Mouse (Mus musculus) brain, embryonic 14.5 days (tissue): ENCODE results near the gene Lrrc61.

Source experiments
- CTCF ChIP-seq: fragments of 200-500 bp; IDR thresholded peaks from 2 replicates; pipeline ENCODE4 v1.5.1; 2012; ENCODE audit warnings: inconsistent platforms, mild to moderate bottlenecking, moderate library complexity, borderline replicate concordance; ENCODE audit not compliant: insufficient read depth, insufficient read length; ENCODE audit errors: extremely low read depth
- POLR2A ChIP-seq: fragments of 200-500 bp; IDR thresholded peaks from 2 replicates; pipeline ENCODE4 v1.6.1; 2012; ENCODE audit warnings: mild to moderate bottlenecking, inconsistent platforms, borderline replicate concordance; ENCODE audit not compliant: poor library complexity, insufficient read depth, insufficient read length, severe bottlenecking; ENCODE audit errors: extremely low read depth

GRCm38 (mm10) chr6:48546858-48547257 is 7.7 kb upstream of the Lrrc61 start:
- TF ChIP-seq CTCF: no peak
- no peak for TF ChIP-seq POLR2A
